Mouse (Mus musculus) ES-E14 (cell line): ENCODE data around the gene Inca1. TPM values are rescaled to one million over a fixed set of nuclear protein-coding genes. Genes with fewer than 3 reads are reported as not detected.
A peak's percentile ranks its signal among the peaks of the same experiment; 100 is the strongest.

ENCODE experiments used
- DNase-seq: peaks from one replicate; pipeline ENCODE4 v3.0.0-alpha.2; 2013; ENCODE audit warnings: low read depth, low spot score
- H3K27ac ChIP-seq: 2 replicates; pipeline ENCODE4 v1.5.1; 2012; ENCODE audit warnings: low read depth, mild to moderate bottlenecking, low read length, moderate library complexity, mixed read lengths; ENCODE audit not compliant: poor library complexity, insufficient read depth, severe bottlenecking
- H3K36me3 ChIP-seq: 2 replicates; pipeline ENCODE4 v1.6.1; 2012; ENCODE audit warnings: mild to moderate bottlenecking, low read length, moderate library complexity, mixed read lengths; ENCODE audit not compliant: control insufficient read depth, poor library complexity, insufficient read depth, severe bottlenecking
- H3K4me1 ChIP-seq, 2 experiments: fragments of 150-350 bp in 1 of 2; sonication (generic) in 1 of 2; 2 replicates each; pipeline ENCODE4 v1.6.1; 2012; ENCODE audit warnings: low read length in 2 of 2, mild to moderate bottlenecking in 1 of 2, mixed read lengths in 1 of 2; ENCODE audit not compliant: control insufficient read depth in 2 of 2, insufficient read depth in 2 of 2, poor library complexity in 1 of 2
- H3K4me3 ChIP-seq, 2 experiments: fragments of 150-350 bp in 1 of 2; sonication (generic) in 1 of 2; 2 replicates each; pipeline ENCODE4 v1.5.1; 2012; ENCODE audit warnings: low read length in 2 of 2, low read depth in 1 of 2, mild to moderate bottlenecking in 1 of 2, mixed read lengths in 1 of 2; ENCODE audit not compliant: insufficient read depth in 1 of 2, poor library complexity in 1 of 2, severe bottlenecking in 1 of 2
- H3K9ac ChIP-seq: 2 replicates; pipeline ENCODE4 v1.6.1; 2012; ENCODE audit warnings: low read depth, mild to moderate bottlenecking, low read length, mixed read lengths; ENCODE audit not compliant: poor library complexity, insufficient read depth, severe bottlenecking
- H3K9me3 ChIP-seq: fragments of 150-350 bp; sonication (generic); 2 replicates; pipeline ENCODE4 v1.6.1; 2012; ENCODE audit warnings: low read depth, mild to moderate bottlenecking, low read length; ENCODE audit not compliant: control insufficient read depth, insufficient read depth
- CHD2 ChIP-seq: IDR thresholded peaks from 2 replicates; pipeline ENCODE4 v1.6.1; 2014; ENCODE audit warnings: mild to moderate bottlenecking, low read depth, low read length, inconsistent platforms
- HCFC1 ChIP-seq: IDR thresholded peaks from 2 replicates; pipeline ENCODE4 v1.6.1; 2012; ENCODE audit warnings: low read length, inconsistent platforms, borderline replicate concordance; ENCODE audit not compliant: insufficient read depth
- MAFK ChIP-seq: IDR thresholded peaks from 2 replicates; pipeline ENCODE4 v1.6.1; 2014; ENCODE audit warnings: mild to moderate bottlenecking, low read depth, low read length, inconsistent platforms; ENCODE audit not compliant: insufficient read depth
- ZC3H11A ChIP-seq: IDR thresholded peaks from 2 replicates; pipeline ENCODE4 v1.6.1; 2012; ENCODE audit warnings: low read depth, mild to moderate bottlenecking, inconsistent platforms, low read length, borderline replicate concordance
- ZNF384 ChIP-seq: IDR thresholded peaks from 2 replicates; pipeline ENCODE4 v1.6.1; 2012; ENCODE audit warnings: low read depth, low read length, inconsistent platforms
- in situ Hi-C, 2 experiments: fragments of 600-800 bp; cut with MboI; formaldehyde crosslinking; loops; one replicate each; pipeline ENCODE4 v1.15.1; 2025; ENCODE audit warnings: low sequenced_read_pairs in 2 of 2, inconsistent platforms in 1 of 2; ENCODE audit not compliant: unreplicated experiment in 2 of 2
- total RNA-seq: library from RNA; depleted of rRNA; stranded (reverse); fragments of 300-350 nt; gene quantifications from 2 replicates; pipeline ENCODE4 v1.2.3, GENCODE M21; 2012

The Inca1 gene
- total RNA-seq, 1 experiment, result 1.2 TPM

DNA sequence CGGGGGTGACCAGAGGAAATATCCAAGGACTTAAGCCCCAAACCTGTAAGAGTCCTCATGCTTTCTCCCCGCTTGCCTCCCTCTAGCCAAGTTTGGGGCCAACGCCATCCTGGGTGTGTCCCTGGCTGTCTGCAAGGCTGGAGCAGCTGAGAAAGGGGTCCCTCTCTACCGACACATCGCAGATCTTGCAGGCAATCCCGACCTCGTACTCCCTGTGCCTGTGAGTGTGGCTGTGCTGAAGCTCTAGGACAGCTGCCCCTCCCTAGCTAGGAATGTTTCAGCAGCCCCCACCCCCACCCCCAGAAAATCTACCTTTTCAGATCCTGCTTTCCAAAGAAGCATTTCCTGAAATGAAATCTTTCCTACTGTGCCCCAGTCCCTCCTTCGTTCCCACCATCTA lies 41.0 kb downstream of the Inca1 start:
- Histone ChIP-seq H3K9ac (peak overlapping the region; percentile 27; the same call in 1 of the 2 replicates), H3K9me3 (no peaks in the 10 kb centered on the region), H3K4me1 (peaks cover 8 to 25% of the 10 kb centered on the region in 2 experiments; a peak in 3 of 4 replicates), H3K4me3 (no peak overlapping the region), H3K27ac (no peak overlapping the region), H3K36me3 (peaks cover 14% of the 10 kb centered on the region)
- in situ Hi-C loops, result no loop called here
- TF ChIP-seq ZNF384 (no peak), CHD2 (no peak), HCFC1 (no peak), MAFK (no peak), ZC3H11A (no peak)
- no peak for DNase-seq

DNA sequence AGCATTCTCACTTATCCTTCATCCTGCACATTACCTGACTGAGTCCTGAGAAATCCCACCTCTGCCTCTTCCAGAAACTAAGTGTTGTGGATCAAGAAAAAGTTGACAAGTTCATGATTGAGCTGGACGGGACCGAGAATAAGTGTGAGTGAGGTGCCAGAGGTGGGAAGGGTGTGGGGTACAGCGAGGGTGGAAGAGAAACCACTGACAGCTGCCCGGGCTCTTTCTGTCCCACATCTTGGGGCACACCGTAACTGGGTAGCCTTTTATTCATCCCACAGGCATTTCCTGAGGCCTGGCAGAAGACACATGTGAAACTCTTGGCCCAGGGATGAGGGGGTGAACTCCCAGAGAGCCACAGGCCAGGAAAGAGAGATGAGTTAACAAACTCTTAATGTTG lies 41.4 kb downstream of the Inca1 start:
- Histone ChIP-seq H3K9ac (peak overlapping the region; percentile 27; the same call in 1 of the 2 replicates), H3K27ac (no peak overlapping the region), H3K4me3 (no peak overlapping the region), H3K36me3 (peaks cover 14% of the 10 kb centered on the region), H3K9me3 (no peaks in the 10 kb centered on the region), H3K4me1 (peaks cover 8 to 25% of the 10 kb centered on the region in 2 experiments; a peak in 3 of 4 replicates)
- TF ChIP-seq CHD2 (no peak), HCFC1 (no peak), MAFK (no peak), ZNF384 (no peak), ZC3H11A (no peak)
- no peak for DNase-seq
- in situ Hi-C loops, result no loop called here

DNA sequence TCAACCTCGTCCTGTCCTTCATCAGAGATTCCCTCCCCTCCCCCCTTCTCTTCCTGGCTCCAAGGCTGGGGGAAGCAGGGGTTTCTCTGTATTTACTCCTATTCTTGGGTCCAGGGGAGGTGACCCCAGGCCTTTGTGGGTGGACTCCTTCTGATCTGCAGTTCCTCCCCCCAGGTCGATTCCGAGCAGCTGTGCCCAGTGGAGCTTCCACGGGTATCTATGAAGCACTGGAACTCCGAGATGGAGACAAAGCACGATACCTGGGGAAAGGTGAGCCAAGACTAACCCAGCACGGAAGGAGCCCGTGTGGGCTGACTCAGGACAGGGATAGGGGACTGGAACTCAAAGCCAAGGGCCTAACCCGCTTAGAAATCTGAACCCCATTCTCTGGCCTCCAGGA lies 42.0 kb downstream of the Inca1 start:
- H3K27ac ChIP-seq, result no peak overlapping the region
- H3K36me3 ChIP-seq, result peaks cover 16% of the 10 kb centered on the region
- no peak overlapping the region for H3K4me3 ChIP-seq
- H3K4me1 ChIP-seq, result peaks cover 8 to 25% of the 10 kb centered on the region in 2 experiments; a peak in 3 of 4 replicates
- H3K9me3 ChIP-seq, result no peaks in the 10 kb centered on the region
- no peak for DNase-seq
- in situ Hi-C loops, result no loop called here
- H3K9ac ChIP-seq, result no peak overlapping the region; the same call in 1 of the 2 replicates
- TF ChIP-seq ZNF384 (no peak), CHD2 (no peak), HCFC1 (no peak), MAFK (no peak), ZC3H11A (no peak)

DNA sequence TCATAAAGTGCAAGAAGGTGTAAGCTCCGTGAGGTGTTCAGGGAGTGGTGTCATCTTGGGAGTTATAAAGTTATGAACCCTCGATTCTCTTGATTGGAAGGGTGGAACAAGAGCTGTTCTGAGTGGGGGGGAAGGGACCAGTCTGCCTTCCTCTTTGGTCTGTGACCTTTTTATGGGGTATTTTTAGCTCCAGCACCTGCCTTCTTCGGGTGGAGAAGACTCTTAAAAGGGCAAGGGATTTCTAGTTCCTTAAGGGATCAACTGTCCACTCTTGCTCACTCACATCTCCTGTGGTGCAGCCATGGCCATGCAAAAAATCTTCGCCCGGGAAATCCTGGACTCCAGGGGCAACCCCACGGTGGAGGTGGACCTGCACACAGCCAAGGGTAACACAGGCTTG lies 42.4 kb downstream of the Inca1 start:
- peaks cover 8 to 25% of the 10 kb centered on the region in 2 experiments; a peak in 3 of 4 replicates for H3K4me1 ChIP-seq
- no peaks in the 10 kb centered on the region for H3K9me3 ChIP-seq
- H3K27ac ChIP-seq, result no peak overlapping the region
- peaks cover 16% of the 10 kb centered on the region for H3K36me3 ChIP-seq
- no peak for TF ChIP-seq HCFC1
- no peak for TF ChIP-seq ZNF384
- no peak for TF ChIP-seq CHD2
- no peak for TF ChIP-seq MAFK
- TF ChIP-seq ZC3H11A, result no peak
- in situ Hi-C loops, result no loop called here
- DNase-seq, result no peak
- H3K9ac ChIP-seq, result no peak overlapping the region
- no peak overlapping the region for H3K4me3 ChIP-seq

DNA sequence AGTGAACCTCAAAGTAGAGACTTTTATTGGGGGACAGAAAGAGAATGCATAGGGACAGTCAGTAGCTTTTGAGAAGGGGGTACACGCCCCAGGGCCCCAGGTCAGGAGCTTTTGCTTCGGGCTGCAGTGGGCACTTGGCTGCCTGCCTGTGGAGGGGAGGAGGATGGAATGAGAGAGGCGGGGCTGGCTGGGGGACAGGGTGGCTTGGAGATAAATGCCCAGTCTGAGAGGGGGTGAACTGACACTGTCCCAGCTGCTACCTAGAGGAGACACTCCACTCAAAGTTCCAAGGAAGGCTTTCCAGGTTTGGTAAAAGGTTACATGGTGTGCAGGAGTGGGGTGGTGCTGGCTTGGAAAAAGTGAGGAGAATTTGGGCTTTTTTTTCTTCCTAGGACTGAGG lies 43.0 kb downstream of the Inca1 start, which contains the start of gene Eno3:
Eno3 (plus strand) TSS at position 239 of the 400 bp plus-strand sequence.
- in situ Hi-C loops, result no loop called here
- Histone ChIP-seq H3K9ac (peak within 1 kb of the TSS; percentile 87), H3K9me3 (no peaks in the 10 kb centered on the region), H3K4me1 (peaks cover 8 to 25% of the 10 kb centered on the region in 2 experiments; a peak in 3 of 4 replicates), H3K4me3 (peak within 1 kb of the TSS; percentile 89 to 98), H3K36me3 (peaks cover 19% of the 10 kb centered on the region), H3K27ac (peak within 1 kb of the TSS; percentile 83; the same call in 1 of the 2 replicates)
- no peak for DNase-seq
- TF ChIP-seq ZC3H11A (no peak), ZNF384 (no peak), MAFK (no peak), HCFC1 (no peak), CHD2 (no peak)
